Mouse (Mus musculus): ENCODE data around the gene Hikeshi. TPM values are rescaled to one million over a fixed set of nuclear protein-coding genes. Genes with fewer than 3 reads are reported as not detected.

Gene Hikeshi
- total and polyA plus RNA-seq, 3 experiments: 61.9 to 79.3 (median 78.1) TPM

- Histone ChIP-seq H3K27ac (no peak overlapping the region), H3K9ac (ENCODE audit: low read depth, low read length) (no peak overlapping the region), H3K4me3 (no peak overlapping the region), H3K36me3 (ENCODE audit: control insufficient read depth, insufficient read depth, low read length) (no peaks in the 10 kb centered on the region), H3K79me2 (replicated peaks; ENCODE audit: control insufficient read depth, insufficient read depth, low read length) (no peaks in the 10 kb centered on the region), H3K27me3 (ENCODE audit: control insufficient read depth, insufficient read depth, low read length) (no peaks in the 10 kb centered on the region), H3K4me1 (ENCODE audit: control insufficient read depth, insufficient read depth, low read length) (no peaks in the 10 kb centered on the region; the same call in 1 of the 2 replicates)
- intact Hi-C loops (cut with DNase I): loop anchor here (2.0 to 5.0 kb wide), 3 partner anchors 392 to 432 kb away; no protein-coding TSS in a partner anchor
- TF ChIP-seq EP300 (IDR thresholded peaks at IDR 0.05; ENCODE audit: insufficient read depth, low read depth, low read length): no peak
- no peak for TF ChIP-seq POLR2A (IDR thresholded peaks at IDR 0.05; ENCODE audit: insufficient read depth, low read depth, low read length)
- TF ChIP-seq CTCF (IDR thresholded peaks at IDR 0.05): no peak
- DNase-seq: no peak
- WGBS: 67% methylated on average over 20 of the region's 20 CpGs
These were observed 31.9 kb downstream of the Hikeshi start for GRCm38 (mm10) chr7:89908899-89909621.

GRCm38 (mm10) chr7:89908421-89908820, 32.6 kb downstream of the Hikeshi start:
- no peak overlapping the region for H3K27ac ChIP-seq
- intact Hi-C loops (cut with DNase I): loop anchor here (2.0 to 5.0 kb wide), 3 partner anchors 391 to 431 kb away; no protein-coding TSS in a partner anchor
- no peaks in the 10 kb centered on the region for H3K79me2 ChIP-seq (replicated peaks; ENCODE audit: control insufficient read depth, insufficient read depth, low read length)
- no peak overlapping the region for H3K9ac ChIP-seq (ENCODE audit: low read depth, low read length)
- 61% methylated on average over 7 of the region's 7 CpGs for WGBS
- TF ChIP-seq CTCF (IDR thresholded peaks at IDR 0.05) (no peak), EP300 (IDR thresholded peaks at IDR 0.05; ENCODE audit: insufficient read depth, low read depth, low read length) (no peak), POLR2A (IDR thresholded peaks at IDR 0.05; ENCODE audit: insufficient read depth, low read depth, low read length) (no peak)
- H3K4me1 ChIP-seq (ENCODE audit: control insufficient read depth, insufficient read depth, low read length): no peaks in the 10 kb centered on the region; the same call in 1 of the 2 replicates
- no peaks in the 10 kb centered on the region for H3K27me3 ChIP-seq (ENCODE audit: control insufficient read depth, insufficient read depth, low read length)
- DNase-seq: no peak
- H3K36me3 ChIP-seq (ENCODE audit: control insufficient read depth, insufficient read depth, low read length): no peaks in the 10 kb centered on the region
- H3K4me3 ChIP-seq: no peak overlapping the region

GRCm38 (mm10) chr7:89907950-89908349, 33.1 kb downstream of the Hikeshi start:
- Histone ChIP-seq H3K27ac (no peak overlapping the region), H3K4me1 (ENCODE audit: control insufficient read depth, insufficient read depth, low read length) (no peaks in the 10 kb centered on the region; the same call in 1 of the 2 replicates), H3K4me3 (no peak overlapping the region), H3K79me2 (replicated peaks; ENCODE audit: control insufficient read depth, insufficient read depth, low read length) (no peaks in the 10 kb centered on the region), H3K27me3 (ENCODE audit: control insufficient read depth, insufficient read depth, low read length) (no peaks in the 10 kb centered on the region), H3K9ac (ENCODE audit: low read depth, low read length) (no peak overlapping the region), H3K36me3 (ENCODE audit: control insufficient read depth, insufficient read depth, low read length) (no peaks in the 10 kb centered on the region)
- DNase-seq: peak; percentile 59 to 68
- intact Hi-C loops (cut with DNase I): loop anchor here (2.0 to 5.0 kb wide), 3 partner anchors 391 to 431 kb away; no protein-coding TSS in a partner anchor
- 22% methylated on average over 8 of the region's 8 CpGs for WGBS
- TF ChIP-seq CTCF (IDR thresholded peaks at IDR 0.05) (peak; percentile 98; the same call in 1 of the 2 replicates), POLR2A (IDR thresholded peaks at IDR 0.05; ENCODE audit: insufficient read depth, low read depth, low read length) (no peak)

GRCm38 (mm10) chr7:89903442-89904343, 37.3 kb downstream of the Hikeshi start, which contains the start of gene Ccdc81:
TSS of gene Ccdc81 (minus strand) at chr7:89903629.
- H3K79me2 ChIP-seq (replicated peaks; ENCODE audit: control insufficient read depth, insufficient read depth, low read length): no peaks in the 10 kb centered on the region
- no peak for TF ChIP-seq POLR2A (IDR thresholded peaks at IDR 0.05; ENCODE audit: insufficient read depth, low read depth, low read length)
- TF ChIP-seq EP300 (IDR thresholded peaks at IDR 0.05; ENCODE audit: insufficient read depth, low read depth, low read length): no peak
- TF ChIP-seq CTCF (IDR thresholded peaks at IDR 0.05): no peak
- no peaks in the 10 kb centered on the region for H3K36me3 ChIP-seq (ENCODE audit: control insufficient read depth, insufficient read depth, low read length)
- no peak within 1 kb of the TSS for H3K4me3 ChIP-seq
- H3K4me1 ChIP-seq (ENCODE audit: control insufficient read depth, insufficient read depth, low read length): no peaks in the 10 kb centered on the region; the same call in 1 of the 2 replicates
- H3K27me3 ChIP-seq (ENCODE audit: control insufficient read depth, insufficient read depth, low read length): no peaks in the 10 kb centered on the region
- intact Hi-C loops (cut with DNase I): no loop called here
- H3K27ac ChIP-seq: no peak within 1 kb of the TSS
- no peak for DNase-seq
- WGBS: 52% methylated on average over 22 of the region's 22 CpGs
- H3K9ac ChIP-seq (ENCODE audit: low read depth, low read length): no peak within 1 kb of the TSS

- H3K27ac ChIP-seq: no peak overlapping the region
- no peaks in the 10 kb centered on the region for H3K36me3 ChIP-seq (ENCODE audit: control insufficient read depth, insufficient read depth, low read length)
- H3K27me3 ChIP-seq (ENCODE audit: control insufficient read depth, insufficient read depth, low read length): no peaks in the 10 kb centered on the region
- no peak for TF ChIP-seq EP300 (IDR thresholded peaks at IDR 0.05; ENCODE audit: insufficient read depth, low read depth, low read length)
- no peak for TF ChIP-seq CTCF (IDR thresholded peaks at IDR 0.05)
- no peak for TF ChIP-seq POLR2A (IDR thresholded peaks at IDR 0.05; ENCODE audit: insufficient read depth, low read depth, low read length)
- no peak overlapping the region for H3K4me3 ChIP-seq
- no peaks in the 10 kb centered on the region for H3K79me2 ChIP-seq (replicated peaks; ENCODE audit: control insufficient read depth, insufficient read depth, low read length)
- no peak for DNase-seq
- H3K4me1 ChIP-seq (ENCODE audit: control insufficient read depth, insufficient read depth, low read length): no peaks in the 10 kb centered on the region; the same call in 1 of the 2 replicates
- H3K9ac ChIP-seq (ENCODE audit: low read depth, low read length): no peak overlapping the region
- WGBS: 88% methylated on average over 8 of the region's 8 CpGs
- intact Hi-C loops (cut with DNase I): no loop called here
These were observed 38.0 kb downstream of the Hikeshi start for GRCm38 (mm10) chr7:89903007-89903406.

Data from heart, adult 2 months (tissue).